Mouse (Mus musculus) erythroid progenitor cell, adult 5-6 weeks (primary cell): ENCODE measurements at regions not wholly inside any gene's neighbourhood (a gene's known extent, or its start where the extent isn't known, plus 50 kb on each side); places are given as distances from the start of the nearest gene placed in this dataset.

ENCODE experiments used
- ATAC-seq: replicated peaks from 2 replicates; pipeline ENCODE4 v1.8.0; 2016; ENCODE audit warnings: moderate number of reproducible peaks, mild to moderate bottlenecking, moderate TSS enrichment, inconsistent platforms; ENCODE audit not compliant: poor library complexity, low FRiP score, severe bottlenecking

DNA sequence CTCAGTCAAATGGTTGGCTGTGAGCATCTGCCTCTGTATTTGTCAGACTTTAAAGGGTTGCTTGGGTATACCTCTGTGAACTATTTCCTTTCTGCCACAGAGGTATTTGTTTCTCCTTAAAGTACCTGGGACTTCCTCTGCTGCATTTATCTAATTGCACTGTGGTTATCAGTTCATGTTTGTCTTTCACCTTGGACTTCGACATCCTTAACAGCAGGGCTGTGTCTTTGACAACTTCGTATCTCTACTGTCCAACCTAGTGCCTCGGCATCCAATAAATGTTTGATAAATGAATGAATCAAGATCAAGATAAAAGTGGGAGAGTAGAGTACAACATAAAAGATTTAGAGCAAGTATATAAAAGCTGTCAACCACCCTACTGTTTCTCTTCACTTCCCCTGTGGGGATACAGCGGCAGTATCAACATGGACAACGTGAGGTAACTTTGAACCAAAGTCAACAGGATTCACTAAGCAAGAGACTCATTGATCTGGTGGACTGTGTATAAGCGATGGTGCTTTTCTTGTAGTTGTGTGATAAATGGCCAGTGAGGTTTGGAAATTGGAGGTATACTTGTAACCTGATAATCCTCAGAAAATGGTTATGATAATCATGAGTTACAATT is 199.9 kb upstream of the Cxxc4 start:
- ATAC-seq = no peak

DNA sequence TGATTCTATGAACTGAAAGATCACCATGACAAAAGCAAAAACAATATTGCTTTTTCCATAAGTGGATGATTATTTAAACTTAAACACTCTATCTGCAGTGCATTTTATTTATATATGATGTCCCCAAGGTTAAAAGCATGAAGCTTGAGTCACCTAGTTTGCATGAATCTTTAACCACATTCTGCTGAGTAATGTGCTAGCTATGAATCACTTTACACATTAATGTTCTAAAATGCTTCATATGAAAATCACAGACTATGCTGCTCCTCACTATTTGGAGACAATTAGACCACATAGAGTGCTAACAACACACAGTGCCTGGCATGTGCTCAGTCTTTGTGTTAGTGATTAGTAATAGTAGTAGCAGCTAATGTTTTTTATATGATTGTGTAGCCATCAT is 185.6 kb upstream of the Cxxc4 start:
- no peak for ATAC-seq

DNA sequence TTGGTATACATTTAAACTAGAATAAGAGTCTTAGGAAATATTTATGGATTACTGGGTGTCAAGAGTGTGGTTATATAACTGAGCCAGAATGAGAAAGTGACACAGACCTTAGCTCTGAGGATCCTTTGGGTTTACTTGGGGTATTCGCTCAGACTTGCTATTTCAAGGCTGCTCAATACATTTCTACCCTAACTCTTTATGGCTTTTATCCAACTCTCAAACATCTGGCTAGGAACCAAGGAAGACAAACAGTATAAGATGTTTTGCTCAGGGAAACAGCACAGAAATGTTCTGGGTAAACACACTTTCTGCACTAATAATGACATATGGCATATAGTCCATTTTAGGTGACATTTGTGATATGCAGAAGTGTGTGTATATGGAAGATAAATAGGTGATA is 153.8 kb upstream of the Cxxc4 start:
- ATAC-seq = no peak

DNA sequence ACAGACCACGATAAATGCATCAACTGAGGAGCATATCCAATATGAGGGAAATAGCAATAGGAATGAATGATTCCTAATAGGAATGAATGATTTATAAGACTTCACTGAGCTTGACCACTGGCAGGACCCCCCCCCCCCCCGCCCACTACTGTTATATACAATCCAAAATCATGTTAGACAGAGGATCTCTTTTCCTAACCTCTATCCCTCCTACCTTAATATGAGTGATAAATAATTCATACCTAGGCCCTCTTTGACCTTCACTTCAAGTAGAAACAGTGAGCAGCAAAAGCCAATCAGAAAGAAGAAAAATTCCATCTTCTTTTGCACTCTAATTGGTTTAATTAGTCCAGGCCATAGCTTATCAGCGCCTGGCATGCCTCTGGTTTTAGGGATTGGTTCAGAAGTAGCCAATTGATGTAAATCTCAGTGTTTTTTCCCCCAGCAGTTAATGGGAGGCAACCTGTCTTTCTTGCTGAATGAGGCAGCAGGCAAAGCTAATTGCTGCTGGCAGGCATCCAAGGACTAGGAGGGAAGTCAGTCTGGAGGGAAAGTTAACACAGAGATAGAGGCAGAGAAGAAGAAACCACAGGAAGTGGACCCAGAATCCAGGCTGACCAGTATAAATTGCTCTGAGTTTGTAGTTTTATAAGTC is 136.7 kb upstream of the Cxxc4 start:
- no peak for ATAC-seq

GRCm38 (mm10) chr3:134102151-134102738 is 134.0 kb upstream of the Cxxc4 start:
- no peak for ATAC-seq

DNA sequence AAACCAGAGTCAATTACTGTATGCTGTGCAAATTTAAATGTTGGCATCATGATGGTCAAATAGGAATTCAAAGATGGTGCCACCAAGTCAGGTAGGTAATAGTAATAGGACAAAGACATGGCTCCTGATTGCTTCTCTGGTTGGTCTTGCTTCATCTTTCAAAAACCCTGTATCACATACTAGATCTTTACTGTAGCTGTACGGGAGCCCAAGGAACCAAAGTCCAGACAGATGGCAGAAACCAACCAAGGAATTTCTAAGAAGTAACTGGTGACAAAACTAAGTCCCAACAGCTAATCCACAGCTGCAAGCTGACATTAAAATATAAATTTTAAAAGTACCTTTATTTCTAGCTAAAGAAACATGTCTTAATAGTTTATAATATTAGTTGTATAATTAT is 131.7 kb upstream of the Cxxc4 start:
- ATAC-seq = no peak

- ATAC-seq = no peak
These were observed 131.2 kb upstream of the Cxxc4 start for GRCm38 (mm10) chr3:134105112-134105511.

- no peak for ATAC-seq
These were observed 130.7 kb upstream of the Cxxc4 start for GRCm38 (mm10) chr3:134105567-134105966.

- no peak for ATAC-seq
These were observed 121.8 kb upstream of the Cxxc4 start for GRCm38 (mm10) chr3:134114501-134114900.

DNA sequence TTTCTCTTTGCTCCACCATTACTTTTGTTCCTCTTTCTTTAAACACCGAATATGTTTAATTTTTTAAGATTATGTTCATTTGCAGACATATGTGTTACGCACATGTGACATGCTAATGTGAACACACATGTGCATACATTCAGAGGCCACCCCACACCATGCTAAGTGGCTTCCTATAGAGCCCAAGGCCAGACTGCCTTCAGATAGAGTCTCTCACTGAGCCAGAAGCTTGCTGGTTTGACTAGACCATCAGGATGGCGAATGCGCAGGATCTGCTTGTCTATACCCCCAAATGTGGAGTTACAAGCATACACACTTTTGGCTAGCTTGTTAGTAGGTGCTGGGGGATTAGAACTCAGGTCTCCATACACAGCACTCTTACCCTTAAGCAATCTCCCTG is 121.3 kb upstream of the Cxxc4 start:
- no peak for ATAC-seq

GRCm38 (mm10) chr3:134118898-134119297 is 117.4 kb upstream of the Cxxc4 start:
- no peak for ATAC-seq

DNA sequence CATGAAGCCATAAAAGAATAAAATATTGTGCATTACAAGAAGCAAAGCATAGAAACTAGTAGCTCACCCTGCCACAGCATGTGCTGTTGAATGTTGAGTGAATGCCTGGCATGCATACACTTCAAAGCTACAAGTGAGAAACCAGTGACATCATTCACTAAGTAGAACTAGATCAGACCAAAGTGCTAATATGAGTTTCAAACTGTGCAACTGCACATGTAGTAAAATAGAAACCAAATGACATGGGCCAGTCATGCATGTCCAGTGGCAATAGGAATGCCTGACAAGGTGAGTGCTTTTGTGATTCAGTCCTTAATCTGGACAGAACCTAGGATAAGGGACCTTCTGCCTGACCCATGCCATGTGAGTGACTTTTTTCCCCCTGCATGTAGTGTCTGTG is 111.3 kb upstream of the Cxxc4 start:
- no peak for ATAC-seq

DNA sequence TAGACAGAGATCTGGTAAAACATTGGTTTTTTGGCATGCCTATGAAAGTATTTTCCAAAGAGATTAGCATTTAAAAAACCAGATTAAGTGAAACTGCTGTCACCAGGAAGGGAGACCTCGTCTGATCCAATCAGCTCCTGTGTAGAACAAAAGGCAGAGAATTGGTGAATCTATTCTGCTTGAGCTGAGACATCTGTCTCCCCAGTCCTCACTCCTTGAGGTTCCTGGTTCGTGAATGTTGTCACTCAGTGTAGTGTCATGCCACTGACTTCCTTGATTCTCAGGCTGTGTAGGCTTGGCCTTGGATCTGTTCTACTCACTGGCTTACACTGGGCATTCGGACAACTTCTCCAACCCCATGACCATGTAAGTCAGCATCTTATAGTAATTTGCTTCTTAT is 105.9 kb upstream of the Cxxc4 start:
- ATAC-seq = no peak

GRCm38 (mm10) chr3:134145251-134145650 is 91.0 kb upstream of the Cxxc4 start:
- ATAC-seq = no peak

DNA sequence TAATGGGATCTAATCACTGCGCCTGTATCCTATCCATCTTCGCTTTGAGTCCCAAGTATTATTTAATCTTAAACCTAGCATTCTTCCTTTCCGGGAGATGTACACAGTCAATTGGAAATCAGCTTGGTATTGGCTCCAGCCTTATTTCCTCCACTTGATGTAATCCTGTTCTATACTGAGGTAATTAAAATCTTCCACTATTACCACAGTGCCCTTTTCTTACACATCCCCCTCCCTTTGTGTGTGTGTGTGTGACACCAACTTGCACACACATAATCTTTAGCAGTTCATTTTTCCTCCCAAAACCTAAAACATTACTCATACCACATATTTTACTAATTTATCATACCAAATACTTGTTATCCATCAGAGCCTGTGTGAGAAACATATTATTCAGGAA is 90.3 kb upstream of the Cxxc4 start:
- ATAC-seq = no peak

- no peak for ATAC-seq
These were observed 89.7 kb upstream of the Cxxc4 start for GRCm38 (mm10) chr3:134146373-134147224.

DNA sequence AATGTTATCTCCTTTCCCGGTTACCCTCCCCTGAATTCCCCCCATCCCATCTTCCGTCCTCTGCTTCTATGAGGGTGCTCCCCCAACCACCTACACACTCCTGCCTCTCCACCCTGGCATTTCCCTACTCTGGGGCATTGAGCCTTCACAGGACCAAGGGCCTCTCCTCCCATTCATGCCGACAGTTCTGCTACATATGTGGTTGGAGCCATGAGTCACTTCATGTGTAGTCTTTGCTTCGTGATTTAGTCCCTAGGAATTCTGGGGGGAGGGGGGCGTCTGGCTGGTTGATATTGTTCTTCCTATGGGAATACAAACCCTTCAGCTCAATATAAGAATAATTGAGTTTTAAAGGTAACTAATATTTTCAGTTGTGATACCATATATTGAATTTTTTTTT is 74.0 kb upstream of the Cxxc4 start:
- no peak for ATAC-seq

DNA sequence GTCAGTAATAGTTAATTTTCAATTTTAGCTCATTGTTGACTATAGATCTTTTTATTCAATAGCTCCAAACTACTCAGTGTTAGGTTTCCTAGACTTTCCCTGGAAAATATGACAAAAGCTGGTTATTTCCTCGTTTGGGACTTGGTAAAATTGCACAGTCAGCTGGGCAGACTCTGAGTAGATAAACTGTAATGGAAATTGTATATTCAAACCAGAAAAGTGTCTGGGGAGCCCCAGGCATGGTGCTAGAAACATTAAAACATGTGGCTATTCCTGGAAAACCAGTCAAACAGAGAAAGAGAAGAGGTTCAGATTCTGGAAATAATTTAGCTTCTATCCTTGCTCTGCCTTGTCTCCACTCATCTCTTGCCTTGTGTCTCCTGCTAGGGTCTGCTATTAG is 66.4 kb upstream of the Cxxc4 start:
- no peak for ATAC-seq

DNA sequence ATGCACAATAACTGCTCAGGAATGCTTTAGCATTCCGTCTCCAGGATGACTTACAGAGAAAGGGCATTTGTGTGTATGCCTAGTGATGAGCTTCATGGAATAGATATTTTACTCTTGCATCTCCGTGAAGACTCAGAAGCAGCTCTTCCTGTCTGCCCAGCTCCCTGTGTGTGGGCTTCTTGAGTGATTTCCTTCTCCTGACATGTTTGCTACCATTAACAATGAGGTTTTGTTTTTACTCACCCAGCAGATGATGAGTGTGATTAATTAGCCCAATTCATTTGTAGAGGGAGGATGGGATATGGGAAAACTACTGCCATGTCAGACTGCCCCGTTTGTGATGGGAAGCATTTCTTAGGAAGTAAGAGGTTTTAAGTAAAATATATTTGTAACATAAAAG is 63.9 kb upstream of the Cxxc4 start:
- ATAC-seq = no peak

DNA sequence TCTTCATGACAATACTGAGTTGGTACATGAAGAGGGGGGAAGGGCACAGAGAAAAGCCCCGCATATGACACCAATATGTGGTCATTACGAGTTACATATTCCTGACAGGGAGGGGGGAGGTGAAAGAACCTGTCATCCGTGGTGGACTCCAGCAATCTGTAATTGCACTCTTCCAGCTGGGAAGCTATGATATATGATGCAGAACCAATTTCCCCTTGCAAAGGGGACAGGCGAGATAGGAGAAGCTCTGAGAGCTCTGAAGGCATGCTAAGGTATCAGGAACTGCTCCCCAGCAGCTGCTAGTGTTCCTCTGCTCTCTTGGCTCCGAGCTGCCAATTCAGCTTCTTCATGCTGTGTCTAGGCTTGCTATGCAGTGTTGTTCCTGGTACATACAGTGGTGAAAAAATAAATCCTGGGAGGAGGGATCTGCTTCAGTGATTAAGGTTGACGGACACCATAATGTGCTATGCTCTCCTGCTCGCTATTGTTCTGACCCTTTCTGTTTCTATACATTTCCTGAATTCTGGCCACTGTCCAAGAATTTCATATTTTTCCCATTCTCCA is 57.7 kb upstream of the Cxxc4 start:
- no peak for ATAC-seq
